Mouse (Mus musculus) liver, embryonic 11.5 days (tissue): Measurements from ENCODE around the gene Ric8a. TPM values are rescaled to one million over a fixed set of nuclear protein-coding genes. Genes with fewer than 3 reads are reported as not detected.
A peak's percentile ranks its signal among the peaks of the same experiment; 100 is the strongest.

Experiments
- ATAC-seq: fragments of 200-750 bp; cut with Nextera tagmentation; replicated peaks from 2 replicates; pipeline ENCODE4 v1.8.0; 2017; ENCODE audit warnings: moderate number of reproducible peaks, mild to moderate bottlenecking, moderate TSS enrichment, moderate library complexity; ENCODE audit not compliant: low FRiP score
- DNase-seq: peaks from one replicate; pipeline ENCODE4 v3.0.0-alpha.2; 2017; ENCODE audit warnings: low spot score
- H3K27ac ChIP-seq: fragments of 300-500 bp; sonication (generic); 2 replicates; pipeline ENCODE4 v1.5.1; 2014; ENCODE audit warnings: mild to moderate bottlenecking, low read depth, low read length, control low read depth
- H3K27me3 ChIP-seq: fragments of 300-500 bp; sonication (generic); replicated peaks from 2 replicates; pipeline ENCODE4 v1.6.1; 2014; ENCODE audit warnings: low read length, mixed read lengths; ENCODE audit not compliant: control insufficient read depth, insufficient read depth
- H3K36me3 ChIP-seq: fragments of 300-500 bp; sonication (generic); 2 replicates; pipeline ENCODE4 v1.6.1; 2014; ENCODE audit warnings: mild to moderate bottlenecking, low read length, moderate library complexity, mixed read lengths; ENCODE audit not compliant: control insufficient read depth, insufficient read depth
- H3K4me1 ChIP-seq: fragments of 300-500 bp; sonication (generic); replicated peaks from 2 replicates; pipeline ENCODE4 v1.6.1; 2014; ENCODE audit warnings: low read length, mixed read lengths; ENCODE audit not compliant: control insufficient read depth, insufficient read depth
- H3K4me2 ChIP-seq: fragments of 300-500 bp; sonication (generic); 2 replicates; pipeline ENCODE4 v1.6.1; 2014; ENCODE audit warnings: mild to moderate bottlenecking, control low read depth, moderate library complexity
- H3K4me3 ChIP-seq: fragments of 300-500 bp; sonication (generic); 2 replicates; pipeline ENCODE4 v1.5.1; 2014; ENCODE audit warnings: low read depth, low read length, control low read depth
- H3K9ac ChIP-seq: fragments of 300-500 bp; sonication (generic); 2 replicates; pipeline ENCODE4 v1.6.1; 2014; ENCODE audit warnings: low read depth, low read length, control low read depth
- H3K9me3 ChIP-seq: fragments of 300-500 bp; sonication (generic); 2 replicates; pipeline ENCODE4 v1.6.1; 2016; ENCODE audit warnings: low read length, inconsistent platforms, mixed read lengths; ENCODE audit not compliant: control insufficient read depth
- WGBS: fragments of 180-500 bp; shearing (Covaris S2); extraction: QIAGEN DNeasy Blood & Tissue Kit; methylation state at CpG from one replicate; pipeline ENCODE4 v1.1.7; 2014; 5-methylcytosine and 5-hydroxymethylcytosine counted together
- polyA plus RNA-seq: library from polyadenylated mRNA; unstranded; fragments of >200 nt; fragmentation: Nextera tagmentation; extraction: Ambion mirVana; gene quantifications from 2 replicates; pipeline ENCODE4 v1.2.1, GENCODE M21; 2014

The Ric8a gene
- polyA plus RNA-seq, 1 experiment from 2014 or later: 45.4 TPM

GRCm38 (mm10) chr7:140864761-140865160 is 8.0 kb downstream of the Ric8a start:
- H3K9me3 ChIP-seq: no peaks in the 10 kb centered on the region
- H3K4me3 ChIP-seq: no peak overlapping the region
- no peak overlapping the region for H3K4me2 ChIP-seq
- no peaks in the 10 kb centered on the region for H3K4me1 ChIP-seq
- H3K36me3 ChIP-seq: peaks cover 39% of the 10 kb centered on the region
- 89% methylated on average over 12 of the region's 12 CpGs for WGBS
- no peak overlapping the region for H3K27ac ChIP-seq
- no peak for DNase-seq
- H3K27me3 ChIP-seq: no peaks in the 10 kb centered on the region
- no peak for ATAC-seq
- H3K9ac ChIP-seq: no peak overlapping the region

- Histone ChIP-seq H3K27ac (0 out of 2 replicates have a peak overlapping the region, but pooled peaks have one; percentile 19), H3K4me1 (peaks cover 7% of the 10 kb centered on the region; the same call in 1 of the 2 replicates), H3K9me3 (no peaks in the 10 kb centered on the region), H3K27me3 (no peaks in the 10 kb centered on the region), H3K36me3 (peaks cover 10% of the 10 kb centered on the region; the same call in 1 of the 2 replicates), H3K4me3 (no peak overlapping the region), H3K4me2 (no peak overlapping the region), H3K9ac (no peak overlapping the region)
- DNase-seq (no peak), ATAC-seq (no peak)
- 66% methylated on average over 4 of the region's 4 CpGs for WGBS
Observed at GRCm38 (mm10) chr7:140874224-140874623, 17.5 kb downstream of the Ric8a start.

- H3K27me3 ChIP-seq: no peaks in the 10 kb centered on the region
- H3K9me3 ChIP-seq: no peaks in the 10 kb centered on the region
- no peak overlapping the region for H3K4me2 ChIP-seq
- H3K36me3 ChIP-seq: 0 out of 2 replicates have a peak, but pooled peaks cover 8% of the 10 kb centered on the region
- peaks cover 20% of the 10 kb centered on the region; the same call in 1 of the 2 replicates for H3K4me1 ChIP-seq
- DNase-seq (no peak), ATAC-seq (no peak)
- H3K9ac ChIP-seq: no peak overlapping the region
- WGBS: 78% methylated on average over 6 of the region's 6 CpGs
- H3K27ac ChIP-seq: no peak overlapping the region
- H3K4me3 ChIP-seq: no peak overlapping the region
Observed at GRCm38 (mm10) chr7:140877364-140877763, 20.6 kb downstream of the Ric8a start.

GRCm38 (mm10) chr7:140879355-140879754 is 22.6 kb downstream of the Ric8a start:
- peak overlapping the region; percentile 12; the same call in 1 of the 2 replicates for H3K4me3 ChIP-seq
- H3K4me1 ChIP-seq: peaks cover 29% of the 10 kb centered on the region
- DNase-seq: no peak
- H3K27me3 ChIP-seq: no peaks in the 10 kb centered on the region
- no peaks in the 10 kb centered on the region for H3K9me3 ChIP-seq
- 0 out of 2 replicates have a peak overlapping the region, but pooled peaks have one; percentile 5 for H3K27ac ChIP-seq
- H3K36me3 ChIP-seq: 0 out of 2 replicates have a peak, but pooled peaks cover 4% of the 10 kb centered on the region
- WGBS: 62% methylated on average over 7 of the region's 7 CpGs
- H3K9ac ChIP-seq: peak overlapping the region; percentile 10; the same call in 1 of the 2 replicates
- peak overlapping the region; percentile 95 for H3K4me2 ChIP-seq
- no peak for ATAC-seq

- ATAC-seq (no peak), DNase-seq (no peak)
- Histone ChIP-seq H3K4me2 (peak overlapping the region; percentile 95), H3K4me1 (peaks cover 29% of the 10 kb centered on the region), H3K36me3 (0 out of 2 replicates have a peak, but pooled peaks cover 4% of the 10 kb centered on the region), H3K4me3 (peak overlapping the region; percentile 85), H3K9me3 (no peaks in the 10 kb centered on the region), H3K27me3 (no peaks in the 10 kb centered on the region), H3K27ac (peak overlapping the region; percentile 58), H3K9ac (peak overlapping the region; percentile 72)
- WGBS: 70% methylated on average over 3 of the region's 3 CpGs
Observed at GRCm38 (mm10) chr7:140880419-140880818, 23.7 kb downstream of the Ric8a start.

- H3K9ac ChIP-seq: peak overlapping the region; percentile 72
- WGBS: 20% methylated on average over 8 of the region's 8 CpGs
- H3K27ac ChIP-seq: peak overlapping the region; percentile 91
- peak overlapping the region; percentile 85 for H3K4me3 ChIP-seq
- H3K9me3 ChIP-seq: no peaks in the 10 kb centered on the region
- H3K27me3 ChIP-seq: no peaks in the 10 kb centered on the region
- H3K36me3 ChIP-seq: 0 out of 2 replicates have a peak, but pooled peaks cover 4% of the 10 kb centered on the region
- peak overlapping the region; percentile 95 for H3K4me2 ChIP-seq
- ATAC-seq (no peak), DNase-seq (no peak)
- H3K4me1 ChIP-seq: peaks cover 29% of the 10 kb centered on the region
Observed at GRCm38 (mm10) chr7:140880865-140881515, 24.2 kb downstream of the Ric8a start.

GRCm38 (mm10) chr7:140881696-140882468 is 25.1 kb downstream of the Ric8a start, which contains the start of the genes Psmd13 and Sirt3:
Gene Psmd13, plus strand, starts transcription at chr7:140881968.
Gene Sirt3, minus strand, starts transcription at chr7:140882309.
- peaks cover 6% of the 10 kb centered on the region; the same call in 1 of the 2 replicates for H3K36me3 ChIP-seq
- no peaks in the 10 kb centered on the region for H3K27me3 ChIP-seq
- peak within 1 kb of the TSS; percentile 91 for H3K27ac ChIP-seq
- H3K4me3 ChIP-seq: peak within 1 kb of the TSS; percentile 85
- no peaks in the 10 kb centered on the region for H3K9me3 ChIP-seq
- peaks cover 29% of the 10 kb centered on the region for H3K4me1 ChIP-seq
- peak within 1 kb of the TSS; percentile 72 for H3K9ac ChIP-seq
- peak within 1 kb of the TSS; percentile 95 for H3K4me2 ChIP-seq
- DNase-seq (peak; percentile 89), ATAC-seq (peak; percentile 91)
- under 1% methylated on average over 59 of the region's 59 CpGs for WGBS

- under 1% methylated on average over 12 of the region's 12 CpGs for WGBS
- Histone ChIP-seq H3K27me3 (no peaks in the 10 kb centered on the region), H3K4me1 (peaks cover 29% of the 10 kb centered on the region), H3K4me2 (peak overlapping the region; percentile 95), H3K9me3 (no peaks in the 10 kb centered on the region), H3K9ac (peak overlapping the region; percentile 72), H3K4me3 (peak overlapping the region; percentile 85), H3K36me3 (peaks cover 4% of the 10 kb centered on the region; the same call in 1 of the 2 replicates), H3K27ac (peak overlapping the region; percentile 91)
- ATAC-seq (peak; percentile 41), DNase-seq (no peak)
Observed at GRCm38 (mm10) chr7:140882469-140882803, 25.7 kb downstream of the Ric8a start.
